Mouse (Mus musculus): Measurements from ENCODE around the gene Sox6. TPM values are rescaled to one million over a fixed set of nuclear protein-coding genes. Genes with fewer than 3 reads are reported as not detected.
A peak's percentile ranks its signal among the peaks of the same experiment; 100 is the strongest.
"Not testable (repeated sequence)": the region's sequence is repeated elsewhere in the genome, so short reads cannot be mapped to it uniquely, and the experiment has no call there.

Gene Sox6
- polyA plus RNA-seq, 1 experiment from 2014 or later = 62.9 TPM

DNA sequence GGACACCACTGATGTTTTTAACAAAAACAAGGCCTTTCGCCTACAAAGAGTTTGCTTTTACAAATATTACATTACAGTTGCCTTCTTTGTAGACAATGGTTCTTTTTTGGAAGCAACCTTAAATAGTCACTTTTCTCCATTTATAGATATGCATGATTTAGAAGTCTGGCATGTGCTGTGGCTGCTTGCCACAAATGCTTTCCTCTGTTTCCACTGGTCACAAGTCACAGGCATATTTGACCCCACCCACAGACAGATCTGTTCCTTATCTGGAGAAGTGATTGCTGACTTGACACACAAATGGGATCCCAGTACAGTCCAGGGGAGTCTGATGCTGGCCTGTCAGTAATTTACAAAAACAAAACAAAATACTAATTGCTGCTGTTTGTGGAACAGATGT lies 409.8 kb downstream of the Sox6 start:
- DNase-seq = no peak
- WGBS (ENCODE audit: insufficient replicate concordance) = 85% methylated on average over 1 of the region's 1 CpGs
- Histone ChIP-seq H3K27ac (no peak overlapping the region), H3K4me2 (no peak overlapping the region), H3K27me3 (no peaks in the 10 kb centered on the region), H3K4me3 (replicated peaks) (no peak overlapping the region), H3K36me3 (no peaks in the 10 kb centered on the region), H3K9me3 (replicated peaks) (no peaks in the 10 kb centered on the region), H3K9ac (no peak overlapping the region), H3K4me1 (replicated peaks) (peaks cover 10% of the 10 kb centered on the region)
- no peak for ATAC-seq (ENCODE audit: low read depth)

DNA sequence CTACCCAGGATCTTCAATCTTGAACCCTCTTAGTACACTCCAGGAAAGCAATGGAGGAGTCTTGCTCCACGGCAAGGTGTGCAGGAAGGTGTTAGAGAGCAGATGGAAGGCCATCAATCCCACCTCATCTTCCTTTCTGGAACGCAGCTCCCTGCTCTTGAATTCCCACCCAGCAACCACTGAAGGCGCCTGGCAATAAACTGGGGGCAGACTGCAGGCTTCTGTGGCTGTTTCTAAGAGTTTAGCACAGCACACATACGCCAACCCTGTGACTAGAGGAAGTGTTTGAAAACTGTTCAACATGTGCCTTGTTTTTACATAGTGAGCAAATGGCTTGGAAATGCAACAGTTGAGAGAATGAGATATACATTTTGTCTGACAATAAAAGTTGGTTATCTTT lies 412.6 kb downstream of the Sox6 start:
- Histone ChIP-seq H3K9ac (no peak overlapping the region), H3K4me1 (replicated peaks) (peaks cover 10% of the 10 kb centered on the region), H3K4me2 (no peak overlapping the region), H3K27ac (no peak overlapping the region), H3K4me3 (replicated peaks) (no peak overlapping the region), H3K9me3 (replicated peaks) (no peaks in the 10 kb centered on the region), H3K36me3 (no peaks in the 10 kb centered on the region), H3K27me3 (no peaks in the 10 kb centered on the region)
- ATAC-seq (ENCODE audit: low read depth) = no peak
- WGBS (ENCODE audit: insufficient replicate concordance) = 77% methylated on average over 4 of the region's 4 CpGs
- no peak for DNase-seq

DNA sequence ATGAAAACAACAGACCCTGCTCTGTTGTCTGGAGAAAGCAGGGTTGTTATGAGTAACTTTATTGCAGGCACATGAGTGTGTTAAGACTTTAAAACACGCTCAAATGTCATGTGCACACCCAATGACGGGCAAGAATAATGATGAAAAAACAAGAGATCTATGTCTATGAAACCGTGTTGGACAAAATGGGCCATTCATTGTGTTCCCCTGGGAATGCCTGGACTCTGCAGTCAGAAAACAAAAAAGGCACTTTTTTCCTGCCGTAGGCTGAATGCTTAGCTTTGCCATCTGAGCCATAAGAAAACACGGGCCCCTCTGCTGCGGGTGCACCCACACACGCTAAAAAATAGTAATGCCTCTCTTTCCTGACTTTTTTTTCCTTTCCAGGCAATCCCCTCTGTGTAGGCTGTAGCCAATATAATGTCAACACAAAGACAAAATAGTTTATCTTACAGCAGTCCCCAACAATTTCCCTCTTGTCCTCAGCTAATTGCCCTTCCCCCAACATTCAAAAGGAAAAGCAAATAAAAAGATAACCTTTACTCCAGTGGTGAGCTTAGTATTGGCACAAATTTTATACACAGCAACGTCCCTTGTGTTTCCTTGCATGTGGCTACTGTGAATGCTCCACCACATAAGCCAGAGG lies 413.6 kb downstream of the Sox6 start:
- no peaks in the 10 kb centered on the region for H3K9me3 ChIP-seq (replicated peaks)
- WGBS (ENCODE audit: insufficient replicate concordance) = 57% methylated on average over 8 of the region's 8 CpGs
- H3K27ac ChIP-seq = no peak overlapping the region
- H3K36me3 ChIP-seq = no peaks in the 10 kb centered on the region
- H3K4me2 ChIP-seq = no peak overlapping the region
- H3K27me3 ChIP-seq = no peaks in the 10 kb centered on the region
- no peak for ATAC-seq (ENCODE audit: low read depth)
- peaks cover 10% of the 10 kb centered on the region for H3K4me1 ChIP-seq (replicated peaks)
- DNase-seq = no peak
- H3K9ac ChIP-seq = no peak overlapping the region
- no peak overlapping the region for H3K4me3 ChIP-seq (replicated peaks)

DNA sequence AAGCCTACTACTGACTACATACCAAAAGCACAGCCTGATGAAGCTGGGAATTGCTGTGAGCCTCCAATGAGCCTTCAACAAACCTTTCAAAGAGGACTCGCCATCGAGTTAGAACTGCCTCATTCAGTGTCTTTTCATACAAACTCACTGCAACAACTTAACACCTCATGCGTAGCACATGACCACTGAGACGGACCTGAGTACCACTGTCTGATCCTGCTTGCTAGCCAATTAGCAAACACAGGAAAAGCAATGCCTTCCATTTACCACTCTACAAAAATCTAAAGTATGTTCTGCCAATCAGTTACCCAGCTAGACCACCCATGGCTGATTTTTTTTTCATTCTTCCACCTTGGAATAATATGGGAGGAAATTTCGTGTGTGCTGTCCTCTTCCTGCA lies 414.1 kb downstream of the Sox6 start:
- Histone ChIP-seq H3K9me3 (replicated peaks) (no peaks in the 10 kb centered on the region), H3K4me2 (no peak overlapping the region), H3K36me3 (no peaks in the 10 kb centered on the region), H3K27me3 (no peaks in the 10 kb centered on the region), H3K4me3 (replicated peaks) (no peak overlapping the region), H3K4me1 (replicated peaks) (peaks cover 10% of the 10 kb centered on the region), H3K27ac (no peak overlapping the region), H3K9ac (no peak overlapping the region)
- ATAC-seq (ENCODE audit: low read depth) (no peak), DNase-seq (no peak)
- WGBS (ENCODE audit: insufficient replicate concordance) = 67% methylated on average over 5 of the region's 5 CpGs

DNA sequence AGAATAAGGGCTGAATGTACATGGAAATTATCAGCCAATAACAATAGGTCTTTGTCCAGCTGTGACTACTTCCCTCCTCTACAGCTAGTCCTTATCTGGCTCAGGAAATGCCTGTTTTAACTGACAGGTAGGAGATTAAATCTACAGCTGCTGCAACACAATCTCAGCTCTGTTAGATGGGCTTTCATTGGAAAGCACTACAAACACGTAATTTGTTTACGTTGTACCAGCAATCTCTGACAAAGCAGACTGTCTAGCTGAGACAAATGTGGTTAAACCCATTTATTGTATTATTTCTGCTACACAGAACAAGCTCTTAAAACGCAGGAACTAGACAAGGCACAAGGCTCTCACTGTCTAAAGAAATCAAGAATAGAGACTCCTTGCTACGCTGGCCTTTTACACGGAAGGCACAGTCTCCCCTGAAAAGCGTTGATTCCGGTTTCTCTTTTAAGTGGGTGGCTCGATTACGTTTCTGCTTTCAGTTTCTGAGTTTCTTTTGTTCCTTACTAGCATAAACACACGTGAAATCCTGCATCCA lies 422.8 kb downstream of the Sox6 start:
- 22% methylated on average over 10 of the region's 10 CpGs for WGBS (ENCODE audit: insufficient replicate concordance)
- Histone ChIP-seq H3K4me3 (replicated peaks) (no peak overlapping the region), H3K9me3 (replicated peaks) (no peaks in the 10 kb centered on the region), H3K27ac (no peak overlapping the region), H3K9ac (no peak overlapping the region), H3K4me1 (replicated peaks) (no peaks in the 10 kb centered on the region), H3K27me3 (no peaks in the 10 kb centered on the region), H3K36me3 (no peaks in the 10 kb centered on the region; the same call in 1 of the 2 replicates), H3K4me2 (peak overlapping the region; percentile 11; the same call in 1 of the 2 replicates)
- DNase-seq = no peak
- ATAC-seq (ENCODE audit: low read depth) = no peak

DNA sequence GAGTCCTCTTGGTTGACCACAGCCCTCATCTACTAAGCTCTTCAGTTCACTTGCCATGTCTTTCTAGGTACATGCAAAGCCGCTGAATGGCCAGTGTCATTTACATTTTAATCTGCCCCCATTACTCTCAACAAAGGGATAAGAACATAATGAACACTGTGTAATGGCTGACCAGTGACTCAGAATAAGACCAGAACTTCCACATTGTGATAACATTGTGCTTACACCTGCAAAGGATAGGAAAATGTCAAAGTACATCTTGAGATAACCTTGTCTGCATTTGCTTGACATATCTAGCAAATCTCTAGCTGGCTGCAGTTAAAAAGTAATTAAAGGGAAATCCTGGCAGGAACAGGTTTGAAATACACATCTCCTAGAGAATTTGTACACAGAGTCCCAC lies 431.1 kb downstream of the Sox6 start:
- no peak overlapping the region for H3K9ac ChIP-seq
- H3K4me3 ChIP-seq (replicated peaks) = no peak overlapping the region
- H3K27ac ChIP-seq = no peak overlapping the region
- 85% methylated on average over 1 of the region's 1 CpGs for WGBS (ENCODE audit: insufficient replicate concordance)
- DNase-seq (no peak), ATAC-seq (ENCODE audit: low read depth) (no peak)
- H3K27me3 ChIP-seq = no peaks in the 10 kb centered on the region
- H3K36me3 ChIP-seq = no peaks in the 10 kb centered on the region; the same call in 1 of the 2 replicates
- H3K4me1 ChIP-seq (replicated peaks) = no peaks in the 10 kb centered on the region
- no peak overlapping the region for H3K4me2 ChIP-seq
- H3K9me3 ChIP-seq (replicated peaks) = no peaks in the 10 kb centered on the region

DNA sequence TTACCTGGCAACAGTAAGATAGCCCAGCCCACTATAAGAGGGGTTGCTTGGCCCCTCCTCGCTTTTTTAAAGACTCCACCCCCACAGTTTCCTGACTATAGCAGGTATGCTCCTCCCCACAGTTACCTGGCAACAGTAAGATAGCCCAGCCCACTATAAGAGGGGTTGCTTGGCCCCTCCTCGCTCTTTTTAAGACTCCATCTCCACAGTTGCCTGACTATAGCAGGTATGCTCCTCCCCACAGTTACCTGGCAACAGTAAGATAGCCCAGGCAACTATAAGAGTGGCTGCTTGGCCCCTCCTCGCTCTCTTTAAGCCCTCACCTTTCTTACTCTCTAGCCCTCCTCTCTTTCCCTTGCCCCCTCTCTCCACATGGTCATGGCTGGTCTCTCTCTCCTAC lies 432.5 kb downstream of the Sox6 start:
- H3K9ac ChIP-seq; H3K4me3 ChIP-seq (replicated peaks); H3K4me1 ChIP-seq (replicated peaks); H3K4me2 ChIP-seq; H3K27me3 ChIP-seq; H3K27ac ChIP-seq; DNase-seq; ATAC-seq (ENCODE audit: low read depth); H3K36me3 ChIP-seq; H3K9me3 ChIP-seq (replicated peaks): not testable (repeated sequence)
- whole genome bisulfite sequencing (ENCODE audit: insufficient replicate concordance) = 69% methylated on average over 3 of the region's 3 CpGs

DNA sequence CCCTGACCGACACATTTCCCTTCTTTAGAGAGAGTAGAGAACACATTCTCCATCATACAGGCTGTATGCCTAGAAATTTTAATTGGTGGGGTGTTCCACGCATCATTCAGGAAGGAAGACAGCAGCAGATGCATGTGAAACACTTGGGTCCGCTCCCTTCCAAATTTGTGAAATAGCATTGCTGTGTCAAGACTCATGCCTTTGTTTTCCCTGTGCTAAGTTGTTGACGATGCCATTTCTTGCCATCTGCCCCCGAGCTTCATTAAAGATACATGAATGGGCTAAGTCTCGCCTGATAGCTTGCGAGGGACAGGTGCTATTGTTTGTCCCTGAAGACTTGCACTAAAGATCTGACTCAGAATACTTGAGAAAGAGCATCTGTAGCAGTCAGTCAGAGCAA lies 433.7 kb downstream of the Sox6 start:
- H3K9ac ChIP-seq = no peak overlapping the region
- H3K4me3 ChIP-seq (replicated peaks) = no peak overlapping the region
- ATAC-seq (ENCODE audit: low read depth) (no peak), DNase-seq (no peak)
- H3K4me2 ChIP-seq = no peak overlapping the region
- H3K36me3 ChIP-seq = no peaks in the 10 kb centered on the region
- H3K4me1 ChIP-seq (replicated peaks) = no peaks in the 10 kb centered on the region
- H3K27me3 ChIP-seq = no peaks in the 10 kb centered on the region
- no peaks in the 10 kb centered on the region for H3K9me3 ChIP-seq (replicated peaks)
- WGBS (ENCODE audit: insufficient replicate concordance) = 79% methylated on average over 7 of the region's 7 CpGs
- no peak overlapping the region for H3K27ac ChIP-seq

DNA sequence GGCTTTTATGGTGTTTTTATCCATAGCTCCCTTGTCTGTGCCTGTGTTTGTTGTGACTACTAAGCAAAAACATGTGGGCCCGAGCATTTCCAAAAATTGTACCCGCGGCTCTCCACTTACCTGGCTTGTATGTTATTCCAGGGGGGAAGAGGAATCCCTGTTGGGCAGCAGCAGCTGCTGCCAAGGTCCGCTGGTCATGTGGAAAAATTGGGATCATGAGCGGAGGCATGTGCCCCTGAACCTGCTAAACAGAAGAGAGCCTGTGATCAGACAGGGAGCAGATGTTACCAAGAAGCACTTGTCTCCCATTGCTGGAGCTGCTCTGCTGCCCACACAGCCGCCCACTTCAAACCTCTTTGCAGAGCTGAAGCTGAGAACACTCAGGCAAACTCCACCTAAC lies 441.2 kb downstream of the Sox6 start:
- Histone ChIP-seq H3K9ac (no peak overlapping the region), H3K4me3 (replicated peaks) (no peak overlapping the region), H3K4me2 (no peak overlapping the region), H3K27me3 (no peaks in the 10 kb centered on the region), H3K4me1 (replicated peaks) (no peaks in the 10 kb centered on the region), H3K27ac (no peak overlapping the region), H3K9me3 (replicated peaks) (no peaks in the 10 kb centered on the region), H3K36me3 (peaks cover 4% of the 10 kb centered on the region; the same call in 1 of the 2 replicates)
- WGBS (ENCODE audit: insufficient replicate concordance) = 85% methylated on average over 6 of the region's 6 CpGs
- ATAC-seq (ENCODE audit: low read depth) (no peak), DNase-seq (no peak)

DNA sequence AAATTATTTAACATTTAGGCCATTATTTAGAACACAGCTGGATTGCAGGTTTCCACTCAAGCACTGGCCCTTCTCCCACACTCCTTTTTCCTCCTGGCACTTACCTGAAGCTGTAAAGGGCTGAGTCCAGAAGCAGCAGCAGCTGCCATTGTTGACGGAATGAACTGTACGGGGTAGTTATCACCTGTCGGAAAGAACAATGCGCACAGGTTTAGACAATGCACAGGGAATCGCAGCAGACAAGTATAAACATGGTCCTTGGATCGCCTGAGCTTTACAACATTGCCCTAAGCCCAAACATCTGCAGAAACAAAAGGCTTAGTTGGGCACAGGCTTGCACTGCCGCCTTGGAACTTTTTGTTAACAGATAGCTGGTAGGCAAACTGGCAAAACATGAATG lies 458.1 kb downstream of the Sox6 start:
- 89% methylated on average over 7 of the region's 7 CpGs for WGBS (ENCODE audit: insufficient replicate concordance)
- no peak overlapping the region for H3K27ac ChIP-seq
- no peak overlapping the region for H3K4me3 ChIP-seq (replicated peaks)
- H3K9ac ChIP-seq = no peak overlapping the region
- H3K36me3 ChIP-seq = peaks cover 21% of the 10 kb centered on the region
- ATAC-seq (ENCODE audit: low read depth) (no peak), DNase-seq (no peak)
- H3K9me3 ChIP-seq (replicated peaks) = no peaks in the 10 kb centered on the region
- H3K27me3 ChIP-seq = no peaks in the 10 kb centered on the region
- H3K4me1 ChIP-seq (replicated peaks) = no peaks in the 10 kb centered on the region; the same call in 1 of the 2 replicates
- no peak overlapping the region for H3K4me2 ChIP-seq

DNA sequence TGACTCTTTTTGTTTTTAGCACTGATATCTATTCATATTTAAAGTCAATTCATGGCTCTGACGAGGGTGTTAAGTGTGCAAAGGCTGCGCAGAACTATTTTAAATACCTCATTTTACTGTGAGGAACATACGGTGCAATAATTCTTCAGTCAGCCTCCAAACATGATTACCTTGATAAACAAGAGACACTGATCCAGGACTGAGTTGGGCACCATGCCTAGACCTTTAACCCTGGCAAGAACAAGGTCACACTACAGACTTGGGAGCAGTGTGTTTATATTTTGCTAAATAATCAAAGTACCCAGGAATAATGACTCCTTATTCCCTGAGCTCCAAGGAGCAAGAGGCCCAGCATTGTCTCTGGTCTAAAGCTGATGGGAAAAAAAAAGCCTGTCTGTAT lies 458.8 kb downstream of the Sox6 start:
- Histone ChIP-seq H3K4me3 (replicated peaks) (no peak overlapping the region), H3K9ac (no peak overlapping the region), H3K27ac (no peak overlapping the region), H3K4me1 (replicated peaks) (no peaks in the 10 kb centered on the region; the same call in 1 of the 2 replicates), H3K27me3 (no peaks in the 10 kb centered on the region), H3K4me2 (no peak overlapping the region), H3K36me3 (peaks cover 21% of the 10 kb centered on the region), H3K9me3 (replicated peaks) (no peaks in the 10 kb centered on the region)
- 86% methylated on average over 3 of the region's 3 CpGs for WGBS (ENCODE audit: insufficient replicate concordance)
- DNase-seq = no peak
- no peak for ATAC-seq (ENCODE audit: low read depth)

DNA sequence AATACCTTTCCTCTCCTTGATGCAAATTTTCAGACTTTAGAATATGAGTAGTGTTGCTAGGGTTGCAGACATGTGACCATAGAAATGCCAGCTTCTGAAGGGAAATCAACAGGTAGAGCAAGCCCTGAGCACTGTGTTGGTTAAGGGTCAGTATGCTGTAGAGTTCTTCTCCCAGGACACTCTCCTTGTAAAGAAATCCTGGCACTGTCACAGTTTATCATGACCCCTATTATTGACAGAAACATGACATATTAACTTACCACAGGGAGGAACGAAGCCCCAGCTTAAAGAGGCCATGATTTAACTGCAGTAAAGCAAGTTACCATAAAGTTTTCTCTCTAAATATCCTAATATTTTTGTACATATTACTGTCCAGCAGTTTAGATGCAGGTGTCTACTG lies 462.2 kb downstream of the Sox6 start:
- Histone ChIP-seq H3K9me3 (replicated peaks) (no peaks in the 10 kb centered on the region), H3K36me3 (peaks cover 21% of the 10 kb centered on the region), H3K4me3 (replicated peaks) (no peak overlapping the region), H3K4me2 (no peak overlapping the region), H3K27me3 (no peaks in the 10 kb centered on the region), H3K4me1 (replicated peaks) (no peaks in the 10 kb centered on the region; the same call in 1 of the 2 replicates), H3K27ac (no peak overlapping the region), H3K9ac (no peak overlapping the region)
- no peak for DNase-seq
- 68% methylated on average over 1 of the region's 1 CpGs for WGBS (ENCODE audit: insufficient replicate concordance)
- no peak for ATAC-seq (ENCODE audit: low read depth)

All from liver, embryonic 13.5 days (tissue).